Mouse (Mus musculus): Measurements from ENCODE around the gene Creb5.

Creb5 gene

DNA sequence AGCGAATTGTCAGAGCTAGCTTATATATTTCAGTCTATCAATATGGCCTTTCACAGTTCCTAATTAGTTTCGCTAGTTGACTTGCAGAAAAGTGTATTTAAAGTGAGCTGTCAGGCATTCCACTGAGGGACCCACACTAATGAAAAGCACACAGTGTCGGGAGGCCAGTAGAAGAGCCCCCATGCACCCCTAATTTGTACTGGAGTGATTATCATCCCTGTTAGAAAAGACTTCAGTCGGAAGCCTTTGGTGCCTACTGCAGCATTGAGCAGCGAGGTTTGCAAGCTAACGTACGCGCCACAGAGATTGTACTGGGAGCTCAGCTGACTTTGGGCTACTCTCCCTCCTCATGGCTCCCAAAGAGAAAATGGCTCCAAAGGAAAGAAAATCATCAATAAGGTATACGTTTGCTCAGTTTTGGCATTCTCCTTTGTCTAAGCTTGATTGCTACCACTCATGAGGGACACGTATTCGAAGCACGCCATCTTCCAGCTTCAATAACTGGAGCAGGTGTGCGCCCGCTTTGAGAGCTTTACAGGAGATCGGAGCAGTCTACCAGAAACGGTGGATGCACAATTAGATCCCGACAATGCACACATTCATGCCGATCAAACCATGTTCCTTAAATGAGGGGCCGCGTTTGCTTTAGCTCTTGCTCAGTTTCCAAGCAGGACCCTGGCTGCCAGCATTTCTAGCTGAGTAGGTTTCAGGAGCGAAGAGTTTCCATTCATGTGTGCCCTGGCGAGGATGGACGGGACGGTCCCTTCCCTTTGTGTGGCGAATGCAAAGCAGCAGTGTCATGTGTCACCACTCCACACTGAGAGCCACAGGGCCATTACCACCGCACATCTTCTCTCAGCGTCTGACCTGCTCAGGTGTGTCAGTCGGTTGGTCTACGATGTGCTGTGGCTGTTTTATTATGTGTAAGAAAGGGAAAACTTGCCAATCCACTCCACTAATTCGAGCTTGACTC is 354.8 kb downstream of the Creb5 start:
- DNase-seq (ENCODE audit: low spot score in 2 of 2), result no peak

- DNase-seq (ENCODE audit: low spot score in 2 of 2), result no peak
Observed at GRCm38 (mm10) chr6:53642826-53643356, 355.8 kb downstream of the Creb5 start.

DNA sequence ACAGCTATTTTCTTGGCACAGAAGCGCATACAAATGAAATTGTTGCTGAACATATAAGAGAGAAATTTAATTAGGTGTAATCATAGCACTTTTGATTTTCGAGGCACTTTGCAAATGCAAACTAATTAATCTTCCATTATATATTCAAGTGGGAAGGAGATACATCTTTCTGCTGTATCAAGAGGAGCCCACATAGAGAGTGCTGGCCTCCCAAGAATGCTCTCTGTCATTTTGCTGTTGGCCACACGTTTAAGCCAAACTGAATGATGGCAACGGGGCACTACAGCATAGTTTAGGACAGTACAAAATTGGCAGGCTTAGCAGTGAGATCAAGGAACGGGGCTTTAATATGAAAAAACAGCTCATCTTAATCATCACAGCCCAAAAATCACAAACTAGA is 356.4 kb downstream of the Creb5 start:
- DNase-seq (ENCODE audit: low spot score in 2 of 2), result no peak

DNA sequence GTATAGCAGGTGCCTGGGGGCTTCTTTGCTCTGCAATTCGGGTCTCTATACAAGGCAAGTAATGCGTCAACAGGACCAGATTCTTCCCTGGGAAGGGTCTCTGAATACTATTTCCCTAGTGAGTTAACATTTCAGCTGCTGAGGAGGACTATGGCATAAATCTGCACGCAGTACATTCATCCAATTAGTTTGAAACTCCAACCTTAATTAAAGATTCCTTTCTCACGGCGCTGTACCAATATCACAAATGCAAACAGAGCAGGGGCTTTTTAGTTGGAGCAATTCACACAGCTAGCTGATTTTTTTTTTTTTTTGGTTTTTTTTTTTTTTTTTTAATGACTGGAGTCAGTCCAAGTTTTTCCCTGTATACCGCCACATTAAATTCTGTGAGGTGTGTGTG is 357.0 kb downstream of the Creb5 start:
- DNase-seq (ENCODE audit: low spot score in 2 of 2), result no peak

DNA sequence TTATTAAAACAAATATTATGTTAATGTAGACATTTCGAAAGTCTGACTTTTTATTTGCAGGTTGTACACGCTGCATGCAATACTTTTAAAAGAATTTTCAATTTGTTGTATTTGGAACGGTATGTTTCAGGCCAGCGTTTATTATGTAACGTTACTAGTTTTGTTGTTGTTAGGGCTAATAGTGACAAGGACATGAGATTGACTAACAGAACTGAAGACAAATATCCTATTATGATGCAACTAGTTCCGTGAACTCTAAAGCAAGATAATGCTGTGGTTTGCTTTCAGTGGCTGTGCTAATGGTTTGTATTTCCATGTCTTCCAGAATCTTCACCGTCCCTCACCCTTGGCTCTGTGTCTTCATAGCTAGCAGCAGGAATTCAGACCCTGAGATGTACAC is 357.9 kb downstream of the Creb5 start:
- DNase-seq (ENCODE audit: low spot score in 2 of 2), result no peak

GRCm38 (mm10) chr6:53649782-53650181 is 362.7 kb downstream of the Creb5 start:
- no peak for DNase-seq (ENCODE audit: low spot score in 2 of 2)

DNA sequence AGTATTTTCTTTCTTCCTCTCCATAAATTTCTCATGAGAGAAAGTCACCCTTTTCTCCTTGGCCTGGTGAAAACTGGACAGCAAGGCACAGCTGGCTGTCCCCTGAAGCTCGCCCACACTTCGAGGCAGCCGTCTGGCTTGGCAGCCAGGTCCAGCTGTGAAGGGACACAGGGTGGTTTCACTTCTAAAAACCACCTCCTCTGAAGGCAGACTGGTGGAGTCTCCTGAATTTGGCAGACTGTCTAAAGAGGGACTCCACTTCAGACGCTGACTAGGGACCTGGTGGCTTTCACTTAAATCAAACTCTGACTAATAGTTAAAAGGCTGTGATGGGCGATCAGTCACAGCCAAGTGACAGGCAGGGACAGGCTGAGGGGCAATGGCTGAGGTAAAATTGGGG is 365.6 kb downstream of the Creb5 start:
- DNase-seq (ENCODE audit: low spot score in 2 of 2), result no peak

GRCm38 (mm10) chr6:53653706-53654360 is 366.8 kb downstream of the Creb5 start:
- no peak for DNase-seq (ENCODE audit: low spot score in 2 of 2)

DNA sequence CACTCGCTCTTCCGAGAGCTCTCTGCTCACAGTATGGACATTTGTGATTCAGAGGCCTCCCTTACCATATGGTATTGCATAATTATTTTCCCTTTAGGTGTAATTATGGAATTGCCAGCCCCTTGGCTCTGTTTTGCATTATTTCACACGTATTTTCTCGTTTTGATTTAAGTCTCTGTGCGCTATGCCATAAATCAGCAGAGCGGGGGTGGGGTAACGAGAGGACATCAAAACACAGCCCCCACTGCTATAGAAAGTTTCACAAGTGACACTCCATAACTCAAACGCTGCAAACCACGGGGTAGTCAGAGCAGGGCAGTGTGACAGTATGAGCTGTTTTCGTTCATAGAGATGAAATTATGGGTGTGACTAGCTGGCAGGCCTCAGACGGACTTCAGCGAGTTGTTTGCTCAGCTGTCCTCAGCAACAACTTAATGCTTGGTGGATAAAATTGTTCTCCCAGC is 367.3 kb downstream of the Creb5 start:
- DNase-seq (ENCODE audit: low spot score in 2 of 2), result peak; percentile 13 to 14

DNA sequence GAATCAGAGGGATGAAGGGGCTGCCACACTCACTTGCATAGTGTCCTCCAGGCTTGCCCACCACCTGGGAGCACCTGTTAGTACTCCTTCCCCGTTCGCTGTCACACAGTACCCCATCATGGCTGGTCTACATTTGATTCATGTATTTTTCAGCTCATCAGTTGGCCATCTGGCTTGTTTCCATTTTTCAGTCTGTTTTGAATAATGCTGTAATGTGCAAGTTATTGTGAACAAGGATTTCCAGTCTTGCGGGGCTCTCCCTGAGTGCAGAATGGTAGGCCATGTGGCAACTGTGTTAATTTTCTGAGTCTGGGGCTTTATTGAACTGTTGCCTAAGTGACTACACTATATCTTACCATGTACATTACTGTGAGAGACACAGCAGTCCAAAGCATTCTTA is 369.4 kb downstream of the Creb5 start:
- no peak for DNase-seq (ENCODE audit: low spot score in 2 of 2)

- DNase-seq (ENCODE audit: low spot score in 2 of 2), result no peak
Observed at GRCm38 (mm10) chr6:53657483-53657882, 370.4 kb downstream of the Creb5 start.

DNA sequence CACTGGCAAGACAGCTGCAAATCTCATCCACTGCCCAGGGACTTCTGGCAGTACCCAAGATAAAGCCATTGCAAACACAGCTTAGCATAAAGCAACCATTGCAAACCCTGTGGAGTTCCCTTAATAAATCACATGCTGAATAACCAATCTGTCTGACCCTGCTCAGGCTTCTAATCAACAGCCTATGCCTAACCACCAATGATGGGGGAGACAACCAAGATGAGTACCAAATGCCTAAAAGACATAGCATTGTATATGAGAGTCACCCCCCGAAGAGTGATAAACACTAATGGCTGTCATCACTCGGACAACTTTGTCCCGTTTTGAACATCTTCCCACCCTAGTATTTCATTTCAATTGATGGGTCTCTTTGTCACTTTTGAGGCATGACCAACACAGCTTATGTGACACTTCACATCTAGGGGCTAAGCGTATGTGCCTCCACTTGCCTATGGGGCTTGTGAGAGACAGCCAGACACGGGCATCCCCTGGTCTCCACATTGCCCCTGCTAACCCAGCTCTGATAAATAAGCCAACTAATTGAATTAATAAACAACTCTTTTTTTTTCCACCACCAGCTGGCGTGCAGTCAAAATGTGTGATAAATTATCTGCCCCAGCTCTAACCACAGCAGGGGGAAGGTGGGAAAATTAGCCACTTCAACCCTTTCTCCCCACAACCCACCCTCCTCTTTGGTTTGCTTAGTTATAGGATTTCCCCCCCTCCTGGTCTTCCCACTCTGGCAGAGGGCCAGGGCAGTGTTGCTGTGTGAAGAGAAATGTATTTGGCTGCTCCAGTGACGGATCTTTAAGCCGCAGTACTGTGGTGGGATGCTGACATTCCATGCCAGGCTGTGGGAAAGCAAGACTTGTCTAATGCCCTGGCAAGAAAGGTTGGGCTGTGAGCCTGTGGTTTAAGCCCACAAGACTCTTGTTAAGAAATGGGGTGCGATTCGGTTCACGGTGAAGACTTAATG is 376.1 kb downstream of the Creb5 start:
- no peak for DNase-seq (ENCODE audit: low spot score in 2 of 2)

DNA sequence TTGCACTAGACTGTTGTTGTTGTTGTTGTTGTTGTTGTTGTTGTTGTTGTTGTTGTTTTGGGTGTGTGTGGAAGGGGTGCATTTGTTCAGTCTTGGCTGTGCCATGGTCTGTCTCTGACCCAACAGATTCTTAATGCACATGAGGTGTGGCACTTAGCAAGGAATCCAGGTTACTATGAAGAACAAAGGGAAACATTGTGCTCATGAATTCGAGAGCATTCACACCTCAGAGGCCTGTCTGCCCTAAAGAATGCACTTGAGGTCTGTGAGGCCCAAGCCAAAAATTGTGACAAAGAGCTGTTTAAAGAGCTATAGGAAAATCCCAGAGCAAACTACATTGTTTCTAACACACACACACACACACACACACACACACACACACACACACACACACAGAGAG is 377.7 kb downstream of the Creb5 start:
- no peak for DNase-seq (ENCODE audit: low spot score in 2 of 2)

GRCm38 (mm10) chr6:53666503-53666902 is 379.4 kb downstream of the Creb5 start:
- DNase-seq (ENCODE audit: low spot score in 2 of 2), result no peak

GRCm38 (mm10) chr6:53678307-53678706 is 391.2 kb downstream of the Creb5 start:
- DNase-seq (ENCODE audit: low spot score in 2 of 2), result no peak

DNA sequence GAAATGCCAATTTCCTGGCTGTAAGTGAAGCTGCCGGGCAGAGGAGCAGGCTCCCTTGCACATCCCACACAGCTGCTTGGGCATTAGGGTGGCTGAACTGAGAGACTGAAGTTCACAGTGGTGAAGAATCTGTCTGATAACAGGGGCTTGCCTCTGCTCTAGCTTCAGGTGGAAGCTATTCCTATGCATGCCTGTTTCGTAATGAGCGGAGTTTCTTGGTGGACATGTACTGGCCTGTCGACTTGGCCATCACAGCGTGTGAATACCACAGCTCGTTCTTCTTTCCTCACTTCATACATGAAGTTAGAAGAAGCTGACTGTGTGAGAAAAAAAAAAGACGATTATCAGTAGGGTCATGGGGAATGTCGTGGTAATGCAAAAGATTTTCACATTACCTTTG is 393.0 kb downstream of the Creb5 start:
- no peak for DNase-seq (ENCODE audit: low spot score in 2 of 2)

GRCm38 (mm10) chr6:53684416-53684815 is 397.3 kb downstream of the Creb5 start:
- no peak for DNase-seq (ENCODE audit: low spot score in 2 of 2)

- no peak for DNase-seq (ENCODE audit: low spot score in 2 of 2)
Observed at GRCm38 (mm10) chr6:53685323-53685722, 398.3 kb downstream of the Creb5 start.

DNA sequence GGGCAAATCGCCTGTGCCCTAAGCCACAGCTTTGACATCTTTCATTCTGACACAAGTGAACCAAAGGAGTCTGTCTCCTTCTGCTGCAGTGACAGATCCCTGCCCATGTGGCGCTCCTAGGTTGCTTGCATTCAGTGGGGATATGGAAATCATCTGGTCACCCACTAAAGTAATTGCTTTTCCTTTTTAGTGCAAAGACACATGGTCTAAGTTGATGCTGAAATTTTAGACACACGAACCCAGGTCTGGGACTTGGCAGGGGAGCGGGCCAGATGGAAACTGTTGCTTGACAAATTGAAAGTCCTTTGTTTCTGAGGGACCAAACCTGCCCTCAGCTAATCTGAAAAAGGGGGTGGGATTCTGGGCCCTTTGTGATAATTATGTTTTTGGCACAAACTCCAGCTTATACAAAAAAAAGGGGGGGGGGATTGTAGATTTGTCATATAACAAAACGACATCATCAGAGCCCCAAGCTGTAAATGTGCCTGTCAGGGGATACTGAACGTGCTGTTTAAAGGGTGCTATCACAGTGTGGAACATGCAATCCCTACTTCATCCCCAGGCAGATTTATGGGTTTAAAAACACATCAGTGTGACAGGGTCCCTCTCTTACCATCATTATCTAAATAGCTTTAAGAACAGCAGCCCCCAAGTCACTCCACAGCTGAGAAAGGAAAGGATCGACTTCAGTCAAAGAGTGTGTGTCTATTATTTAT is 401.9 kb downstream of the Creb5 start:
- no peak for DNase-seq (ENCODE audit: low spot score in 2 of 2)

GRCm38 (mm10) chr6:53691006-53691405 is 403.9 kb downstream of the Creb5 start:
- DNase-seq (ENCODE audit: low spot score in 2 of 2), result peak in 1 of 2 experiments; percentile 15

DNA sequence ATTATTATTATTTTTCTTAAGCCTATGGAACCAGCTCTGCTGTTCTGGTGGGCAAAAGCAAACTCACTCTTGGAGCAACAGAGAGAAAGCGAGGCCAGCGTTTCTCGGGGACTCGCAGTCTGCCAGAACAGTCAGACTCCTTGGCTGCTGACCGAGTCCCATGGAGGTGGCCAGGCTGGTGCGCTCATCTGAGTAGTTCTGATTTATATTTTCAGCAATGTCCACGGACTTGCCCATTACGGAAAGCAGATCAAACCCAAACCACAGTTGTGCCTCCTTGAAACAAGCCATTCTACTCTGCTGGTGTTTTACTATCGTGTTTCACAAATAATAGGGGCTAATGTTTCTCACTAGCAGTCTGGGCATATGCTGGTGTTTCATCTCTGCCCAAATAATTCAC is 408.1 kb downstream of the Creb5 start:
- no peak for DNase-seq (ENCODE audit: low spot score in 2 of 2)
